Mouse (Mus musculus) stomach, postnatal 0 days (tissue): ENCODE measurements around the gene Clpsl2. TPM values are rescaled to one million over a fixed set of nuclear protein-coding genes. Genes with fewer than 3 reads are reported as not detected.

Experiments used
- ATAC-seq: fragments of 200-750 bp; cut with Nextera tagmentation; 2 replicates; pipeline ENCODE4 v1.8.0; 2017; ENCODE audit not compliant: low FRiP score, low TSS enrichment
- DNase-seq: peaks from one replicate; pipeline ENCODE4 v3.0.0-alpha.2; 2016; ENCODE audit warnings: low spot score
- H3K27ac ChIP-seq: fragments of 300-500 bp; sonication (generic); replicated peaks from 2 replicates; pipeline ENCODE4 v1.5.1; 2014; ENCODE audit warnings: mild to moderate bottlenecking, control low read depth
- H3K27me3 ChIP-seq: fragments of 300-500 bp; sonication (generic); 2 replicates; pipeline ENCODE4 v1.6.1; 2014; ENCODE audit warnings: low read length; ENCODE audit not compliant: control insufficient read depth, insufficient read depth
- H3K36me3 ChIP-seq: fragments of 300-500 bp; sonication (generic); 2 replicates; pipeline ENCODE4 v1.6.1; 2014; ENCODE audit warnings: low read length, mixed read lengths; ENCODE audit not compliant: control insufficient read depth, insufficient read depth
- H3K4me1 ChIP-seq: fragments of 300-500 bp; sonication (generic); replicated peaks from 2 replicates; pipeline ENCODE4 v1.6.1; 2014; ENCODE audit warnings: antibody characterized with exemption; ENCODE audit not compliant: control insufficient read depth, insufficient read depth
- H3K4me2 ChIP-seq: fragments of 300-500 bp; sonication (generic); replicated peaks from 2 replicates; pipeline ENCODE4 v1.6.1; 2014; ENCODE audit warnings: low read depth, mild to moderate bottlenecking, control low read depth, moderate library complexity
- H3K4me3 ChIP-seq: fragments of 300-500 bp; sonication (generic); 2 replicates; pipeline ENCODE4 v1.5.1; 2014; ENCODE audit warnings: low read depth, low read length, control low read depth
- H3K9ac ChIP-seq: fragments of 300-500 bp; sonication (generic); 2 replicates; pipeline ENCODE4 v1.6.1; 2014; ENCODE audit warnings: mild to moderate bottlenecking, low read length, control low read depth, mixed read lengths
- H3K9me3 ChIP-seq: fragments of 300-500 bp; sonication (generic); 2 replicates; pipeline ENCODE4 v1.6.1; 2016; ENCODE audit warnings: low read length; ENCODE audit not compliant: control insufficient read depth
- CTCF ChIP-seq: IDR thresholded peaks from 2 replicates; pipeline ENCODE4 v1.5.1; 2016; ENCODE audit warnings: antibody characterized with exemption, low read depth, mild to moderate bottlenecking, moderate library complexity
- EP300 ChIP-seq: optimal IDR thresholded peaks from 2 replicates; pipeline ENCODE3; 2016; ENCODE audit warnings: antibody characterized with exemption
- WGBS: fragments of 180-500 bp; shearing (Covaris S2); extraction: QIAGEN DNeasy Blood & Tissue Kit; methylation state at CpG from one replicate; pipeline ENCODE4 v1.1.7; 2014; 5-methylcytosine and 5-hydroxymethylcytosine counted together
- polyA plus RNA-seq: library from polyadenylated mRNA; unstranded; fragments of >200 nt; fragmentation: Nextera tagmentation; extraction: Ambion mirVana; gene quantifications from 2 replicates; pipeline ENCODE4 v1.2.1, GENCODE M21; 2015

The Clpsl2 gene
- polyA plus RNA-seq, 1 experiment from 2014 or later = not detected

- DNase-seq = no peak
- no peaks in the 10 kb centered on the region for H3K27me3 ChIP-seq
- peaks cover 31% of the 10 kb centered on the region for H3K4me1 ChIP-seq
- no peak overlapping the region for H3K4me3 ChIP-seq
- ATAC-seq = no peak
- H3K36me3 ChIP-seq = no peaks in the 10 kb centered on the region
- H3K9ac ChIP-seq = no peak overlapping the region
- 58% methylated on average over 7 of the region's 7 CpGs for WGBS
- no peak overlapping the region for H3K4me2 ChIP-seq
- H3K27ac ChIP-seq = peak overlapping the region; percentile 91
- TF ChIP-seq CTCF = no peak
- no peak for TF ChIP-seq EP300
- no peaks in the 10 kb centered on the region for H3K9me3 ChIP-seq
Measured at GRCm38 (mm10) chr17:28513844-28514243, 35.4 kb upstream of the Clpsl2 start.

- Histone ChIP-seq H3K27me3 (no peaks in the 10 kb centered on the region), H3K4me1 (peaks cover 31% of the 10 kb centered on the region), H3K9ac (no peak overlapping the region), H3K27ac (no peak overlapping the region; the same call in 1 of the 2 replicates), H3K36me3 (no peaks in the 10 kb centered on the region), H3K4me3 (no peak overlapping the region), H3K4me2 (no peak overlapping the region), H3K9me3 (no peaks in the 10 kb centered on the region)
- no peak for DNase-seq
- no peak for ATAC-seq
- TF ChIP-seq EP300 (no peak), CTCF (no peak)
- 73% methylated on average over 5 of the region's 5 CpGs for WGBS
Measured at GRCm38 (mm10) chr17:28514555-28514954, 34.7 kb upstream of the Clpsl2 start.

DNA sequence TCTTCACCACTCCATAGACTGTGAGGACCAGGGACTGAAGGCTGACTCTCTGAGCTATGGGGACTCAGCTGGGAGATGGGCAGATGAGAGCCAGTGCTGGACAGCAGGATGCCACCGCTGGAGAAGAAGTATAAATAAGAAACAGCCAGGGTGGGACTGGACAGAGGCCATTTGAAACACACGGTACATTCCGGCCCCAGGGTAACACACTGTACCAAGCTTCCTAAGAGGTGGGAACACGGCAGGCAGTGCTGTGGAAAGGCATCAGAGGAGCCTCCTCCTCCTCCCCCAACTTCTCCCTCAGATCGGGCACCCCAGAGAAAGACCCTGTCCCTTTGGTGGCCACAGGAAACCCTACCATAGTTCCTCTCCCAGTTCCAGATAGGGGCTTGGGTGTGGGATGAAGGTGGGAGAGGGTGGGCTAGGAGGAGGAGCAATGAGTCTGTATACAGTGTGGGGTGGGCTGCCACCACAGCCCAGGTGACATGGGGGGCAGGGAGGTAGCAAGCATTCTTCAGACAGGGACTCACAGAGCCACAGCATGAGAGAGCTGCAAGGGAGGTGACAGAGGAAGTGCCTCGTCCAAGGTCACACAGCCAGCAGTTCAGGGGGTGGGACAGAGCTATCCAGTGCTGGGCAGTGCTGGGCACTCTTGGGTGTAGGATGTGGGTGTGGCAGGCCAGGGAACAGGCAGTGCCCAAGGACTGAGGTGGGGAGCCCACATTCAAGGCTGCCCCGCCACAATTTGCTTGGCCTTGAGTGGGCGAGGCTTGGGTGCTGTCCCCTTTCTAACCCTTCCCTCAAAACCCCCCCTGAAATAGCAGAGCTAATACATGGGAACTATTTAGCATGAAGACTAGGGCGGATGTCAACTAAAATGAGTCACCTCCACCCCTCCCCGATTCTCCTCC lies 33.5 kb upstream of the Clpsl2 start:
- ATAC-seq = peak; percentile 72
- H3K9me3 ChIP-seq = no peaks in the 10 kb centered on the region
- H3K4me2 ChIP-seq = peak overlapping the region; percentile 29
- WGBS = 45% methylated on average over 9 of the region's 10 CpGs
- DNase-seq = peak; percentile 82
- no peak overlapping the region; the same call in 1 of the 2 replicates for H3K9ac ChIP-seq
- no peaks in the 10 kb centered on the region for H3K36me3 ChIP-seq
- TF ChIP-seq EP300 = no peak
- no peak for TF ChIP-seq CTCF
- H3K27me3 ChIP-seq = no peaks in the 10 kb centered on the region
- H3K4me3 ChIP-seq = no peak overlapping the region
- peak overlapping the region; percentile 67 for H3K27ac ChIP-seq
- peaks cover 29% of the 10 kb centered on the region for H3K4me1 ChIP-seq

DNA sequence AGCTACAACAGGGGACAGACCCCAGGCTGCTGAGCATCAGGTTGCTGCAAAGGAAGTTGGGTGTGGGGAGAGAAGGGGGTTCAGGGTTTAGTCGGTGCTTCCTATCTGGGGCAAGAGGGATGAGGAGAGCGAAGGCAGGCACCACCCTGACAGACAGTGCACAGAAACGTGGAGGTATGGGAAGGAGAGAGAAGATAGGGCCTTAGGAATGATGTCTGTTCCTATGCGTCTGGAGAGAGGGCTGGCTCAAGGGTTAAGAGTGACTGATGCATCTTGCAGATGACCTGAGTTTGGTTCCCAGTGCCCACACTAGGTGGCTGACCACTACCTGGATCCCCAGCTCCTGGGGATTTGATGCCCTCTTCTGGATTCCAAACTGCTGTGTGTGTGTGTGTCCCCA lies 32.3 kb upstream of the Clpsl2 start:
- 65% methylated on average over 4 of the region's 4 CpGs for WGBS
- Histone ChIP-seq H3K4me2 (peak overlapping the region; percentile 68), H3K9me3 (no peaks in the 10 kb centered on the region), H3K27me3 (no peaks in the 10 kb centered on the region), H3K4me1 (peaks cover 23% of the 10 kb centered on the region), H3K27ac (peak overlapping the region; percentile 97), H3K4me3 (peak overlapping the region; percentile 41; the same call in 1 of the 2 replicates), H3K9ac (peak overlapping the region; percentile 72), H3K36me3 (no peaks in the 10 kb centered on the region)
- ATAC-seq (no peak), DNase-seq (no peak)
- no peak for TF ChIP-seq EP300
- peak; percentile 35; the same call in 1 of the 2 replicates for TF ChIP-seq CTCF

GRCm38 (mm10) chr17:28517441-28517955 lies 31.7 kb upstream of the Clpsl2 start, which contains the start of gene Fkbp5:
TSS of gene Fkbp5 (minus strand) at chr17:28517527.
- peak within 1 kb of the TSS; percentile 41 for H3K4me3 ChIP-seq
- peak; percentile 30; the same call in 1 of the 2 replicates for ATAC-seq
- H3K9me3 ChIP-seq = no peaks in the 10 kb centered on the region
- no peak for TF ChIP-seq CTCF
- TF ChIP-seq EP300 = no peak
- DNase-seq = peak; percentile 73
- H3K27ac ChIP-seq = peak within 1 kb of the TSS; percentile 97
- H3K4me2 ChIP-seq = peak within 1 kb of the TSS; percentile 68
- H3K27me3 ChIP-seq = no peaks in the 10 kb centered on the region
- H3K36me3 ChIP-seq = no peaks in the 10 kb centered on the region
- 3% methylated on average over 16 of the region's 16 CpGs for WGBS
- H3K4me1 ChIP-seq = peaks cover 20% of the 10 kb centered on the region
- H3K9ac ChIP-seq = peak within 1 kb of the TSS; percentile 72
